Mouse (Mus musculus) gastrocnemius, adult 2 months (tissue): Measurements from ENCODE around the gene Ankdd1a. TPM values are rescaled to one million over a fixed set of nuclear protein-coding genes. Genes with fewer than 3 reads are reported as not detected.

ENCODE experiments used
- DNase-seq: peaks from one replicate; pipeline ENCODE4 v3.0.0; 2022
- H3K27ac ChIP-seq: fragments of 200-600 bp; 2 replicates; pipeline ENCODE4 v1.8.1; 2022; ENCODE audit warnings: mild to moderate bottlenecking
- H3K4me3 ChIP-seq: fragments of 200-600 bp; 2 replicates; pipeline ENCODE4 v1.8.1; 2022; ENCODE audit warnings: mild to moderate bottlenecking, moderate library complexity
- CTCF ChIP-seq: fragments of 200-600 bp; IDR thresholded peaks from 2 replicates; pipeline ENCODE4 v1.8.1; 2022; ENCODE audit warnings: antibody characterized with exemption, mild to moderate bottlenecking, moderate library complexity
- intact Hi-C: fragments of 180-260 bp; cut with DNase I; formaldehyde crosslinking; loops from one replicate; pipeline ENCODE4 v1.15.1; 2025
- total RNA-seq, 2 experiments: library from RNA; stranded (reverse); gene quantifications; 2 replicates each; pipeline ENCODE4 v1.2.3; 2021

The Ankdd1a gene
- total RNA-seq, 2 experiments from 2014 or later = not detected

DNA sequence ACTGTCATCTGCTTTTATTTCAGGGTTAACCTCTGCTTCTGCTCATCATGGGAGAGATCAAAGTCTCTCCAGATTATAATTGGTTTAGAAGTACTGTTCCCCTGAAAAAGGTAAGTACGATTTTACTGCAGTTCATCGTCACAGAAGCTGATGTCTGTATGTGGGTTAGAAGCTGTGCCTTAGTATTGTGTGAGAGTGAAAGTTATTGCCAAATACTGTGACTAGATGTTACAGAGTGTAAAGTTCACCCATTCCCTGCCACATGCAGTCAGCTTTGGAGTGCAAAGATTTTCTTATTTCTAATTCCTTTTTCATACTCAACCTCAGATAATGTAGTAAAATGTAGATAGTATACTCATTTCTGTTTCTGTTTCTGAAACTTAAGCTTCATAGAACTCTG, 54.8 kb downstream of the Ankdd1a start:
- Histone ChIP-seq H3K4me3 (no peak overlapping the region), H3K27ac (no peak overlapping the region)
- intact Hi-C loops = no loop called here
- TF ChIP-seq CTCF = no peak
- DNase-seq = no peak

DNA sequence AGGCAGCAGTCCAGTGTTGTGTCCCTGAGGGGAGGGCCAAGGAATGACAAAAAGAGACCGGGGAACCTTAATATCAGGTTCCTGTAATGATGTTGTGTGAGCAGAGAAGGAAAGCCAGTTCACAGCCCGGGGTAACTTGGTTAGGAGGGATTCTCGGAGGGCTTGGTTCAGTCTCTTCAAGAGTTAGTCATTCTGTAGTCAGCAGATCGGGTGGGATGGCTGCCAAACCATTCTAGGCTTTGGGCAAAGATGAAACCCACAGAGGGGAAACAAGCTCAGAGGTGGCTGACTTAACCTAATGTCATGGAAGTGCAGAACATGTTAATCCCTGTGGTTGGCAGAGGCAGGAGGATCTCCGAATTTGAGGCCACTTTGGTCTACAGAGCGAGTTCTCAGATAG, 55.8 kb downstream of the Ankdd1a start:
- no peak for TF ChIP-seq CTCF
- peak; percentile 40 for DNase-seq
- no peak overlapping the region for H3K4me3 ChIP-seq
- intact Hi-C loops = no loop called here
- no peak overlapping the region for H3K27ac ChIP-seq

DNA sequence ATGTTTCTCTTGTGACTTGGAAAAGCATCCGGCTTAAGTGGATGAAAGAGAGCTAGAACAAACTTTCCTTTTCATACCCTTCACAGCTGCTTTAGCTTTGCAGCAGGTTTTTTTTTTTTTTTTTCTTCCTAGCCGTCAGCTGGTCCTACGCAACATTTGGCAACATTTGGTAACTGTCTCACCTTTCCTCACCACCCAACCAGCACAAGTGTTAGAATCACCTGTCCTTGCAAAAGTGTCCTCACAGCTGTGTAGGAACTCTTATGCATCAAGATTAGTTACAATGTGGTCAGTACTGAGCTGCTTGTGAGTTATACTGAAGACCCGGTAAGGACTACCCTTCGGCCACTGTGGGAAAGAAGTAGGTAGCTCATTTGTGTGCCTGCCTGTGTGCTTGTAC, 57.4 kb downstream of the Ankdd1a start:
- no peak for DNase-seq
- TF ChIP-seq CTCF = no peak
- Histone ChIP-seq H3K4me3 (no peak overlapping the region; the same call in 1 of the 2 replicates), H3K27ac (peak overlapping the region; percentile 29; the same call in 1 of the 2 replicates)
- intact Hi-C loops = no loop called here

DNA sequence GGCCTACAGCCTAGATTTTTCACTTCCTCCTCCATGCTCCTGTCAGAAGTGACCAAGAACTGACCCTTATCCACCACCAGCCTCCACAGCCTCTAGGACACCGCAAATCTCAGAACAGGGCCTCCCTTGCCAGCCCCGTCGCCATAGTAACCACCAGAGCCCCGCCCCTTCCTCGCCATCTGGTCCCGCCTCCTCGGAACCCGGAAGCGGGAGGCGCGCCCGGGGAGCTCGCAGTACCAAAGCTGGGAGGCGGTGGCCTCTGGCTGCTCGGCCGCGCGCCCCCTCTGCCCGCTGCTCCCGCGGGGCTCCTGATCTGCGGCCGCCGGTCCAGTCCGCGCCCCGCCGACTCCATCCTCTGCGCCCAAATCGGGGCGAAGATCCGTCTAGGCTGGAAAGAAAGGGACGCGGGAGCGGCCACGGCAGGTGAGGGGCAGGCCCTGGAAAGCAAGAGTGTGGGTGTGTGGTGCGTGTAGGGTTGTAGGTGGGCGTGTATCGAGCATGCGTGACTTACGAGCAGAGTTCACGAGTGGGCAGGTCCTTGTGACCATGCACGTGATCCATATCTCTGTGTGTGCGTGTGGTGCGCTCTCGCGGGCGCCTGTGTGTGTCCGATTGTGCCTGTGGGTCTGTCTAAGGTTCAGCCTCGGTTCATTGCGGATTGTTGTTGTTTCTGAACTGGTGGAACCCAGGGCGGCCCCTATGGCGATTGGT, 59.1 kb downstream of the Ankdd1a start, which contains the start of gene Spg21:
Gene Spg21, plus strand, starts transcription at position 216 of the 711 bp plus-strand sequence.
- peak; percentile 95 for DNase-seq
- peak within 1 kb of the TSS; percentile 93 for H3K4me3 ChIP-seq
- no peak for TF ChIP-seq CTCF
- intact Hi-C loops = no loop called here
- peak within 1 kb of the TSS; percentile 87 for H3K27ac ChIP-seq

DNA sequence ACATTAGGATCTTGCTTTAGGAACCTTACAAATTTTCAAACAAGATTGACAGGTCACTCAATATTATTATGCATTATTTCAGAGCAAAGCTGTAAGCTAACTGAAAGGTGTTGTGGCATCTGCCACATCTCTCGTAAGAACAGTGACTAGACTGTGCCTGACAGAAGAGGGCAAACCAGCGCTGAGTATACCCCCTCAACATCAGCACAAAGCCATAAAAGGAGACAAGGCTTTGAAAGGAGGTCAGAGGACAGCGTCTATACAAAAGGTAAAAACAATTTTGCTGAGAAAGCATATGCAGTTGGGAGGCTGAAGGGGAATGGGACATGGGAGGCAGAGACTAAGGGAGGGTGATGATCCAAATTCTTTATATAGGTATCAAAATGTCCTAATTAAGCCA, 59.8 kb downstream of the Ankdd1a start:
- Histone ChIP-seq H3K4me3 (peak overlapping the region; percentile 93), H3K27ac (peak overlapping the region; percentile 87)
- DNase-seq = no peak
- TF ChIP-seq CTCF = no peak
- intact Hi-C loops = no loop called here

DNA sequence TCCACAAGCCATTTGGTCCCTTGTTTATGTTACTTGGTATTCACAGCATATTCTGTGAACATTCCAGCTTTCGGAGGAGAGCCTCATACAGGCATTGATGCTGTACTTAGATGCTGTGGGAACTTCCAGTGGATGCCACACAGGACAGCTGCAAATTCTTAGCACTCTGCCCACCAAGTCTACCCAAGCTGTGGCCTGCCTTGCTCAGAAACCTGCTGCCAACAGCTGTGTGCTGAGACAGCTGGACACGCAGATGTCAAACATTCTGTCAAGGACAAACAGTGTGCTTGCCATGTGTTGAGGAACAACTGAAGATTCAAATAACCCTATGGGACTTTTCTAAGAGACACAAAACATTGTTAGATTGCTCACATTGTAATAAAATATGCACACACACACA, 61.0 kb downstream of the Ankdd1a start:
- DNase-seq = no peak

DNA sequence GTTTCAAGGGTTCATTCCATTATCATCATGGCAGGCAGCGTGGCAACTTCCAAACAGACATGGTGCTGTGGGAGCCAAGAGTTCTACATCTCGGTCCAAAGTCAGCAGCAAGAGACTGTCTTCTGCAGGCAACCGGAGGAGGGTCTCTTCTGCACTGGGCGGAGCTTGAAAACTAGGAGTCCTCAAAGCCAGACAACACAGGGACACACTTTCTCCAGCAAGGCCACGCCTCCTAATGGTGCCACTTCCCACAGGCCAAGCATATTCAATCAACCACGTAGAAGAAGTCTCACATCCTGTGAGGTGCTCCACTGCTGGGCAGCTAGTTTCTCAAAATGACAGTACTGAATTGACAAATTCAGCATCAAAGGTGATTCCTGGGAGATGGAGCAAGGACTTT, 72.0 kb downstream of the Ankdd1a start:
- intact Hi-C loops = no loop called here
- no peak for TF ChIP-seq CTCF
- H3K27ac ChIP-seq = no peak overlapping the region
- no peak for DNase-seq
- no peak overlapping the region for H3K4me3 ChIP-seq

More for the DNA sequence above, 61.0 kb downstream of the Ankdd1a start:
- Histone ChIP-seq H3K27ac (no peak overlapping the region), H3K4me3 (no peak overlapping the region)
- intact Hi-C loops = no loop called here
- TF ChIP-seq CTCF = no peak

DNA sequence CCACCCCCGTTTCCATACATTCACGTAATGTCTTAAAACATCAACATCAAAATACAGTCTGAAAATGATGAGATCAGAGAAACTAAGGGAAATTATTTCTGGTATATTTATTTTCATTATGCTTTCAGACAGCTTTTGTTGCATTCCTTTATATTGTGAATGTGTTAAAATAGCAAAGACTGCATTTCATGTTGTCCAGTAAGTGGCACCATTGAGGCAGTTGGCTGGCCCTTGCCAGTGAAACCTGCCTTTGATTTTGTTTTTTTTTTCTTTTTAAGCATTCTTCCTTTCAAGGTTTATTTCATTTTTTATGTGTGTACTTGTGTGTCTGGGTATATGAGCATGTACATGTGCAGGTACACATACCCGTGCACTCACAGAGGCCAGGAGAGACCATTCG, 75.3 kb downstream of the Ankdd1a start:
- no peak overlapping the region for H3K4me3 ChIP-seq
- TF ChIP-seq CTCF = no peak
- H3K27ac ChIP-seq = no peak overlapping the region
- intact Hi-C loops = no loop called here
- no peak for DNase-seq

Other genes starting within 250 kb of the Ankdd1a start
- 10 to 100 TPM; 54.0 to 72.6 TPM for gene Clpx, start 225.9 kb downstream of the Ankdd1a start, total RNA-seq
- gene Pdcd7, start 174.1 kb downstream of the Ankdd1a start, total RNA-seq = 10 to 100 TPM; 10.1 to 19.5 TPM
- gene Ubap1l, start 159.2 kb downstream of the Ankdd1a start, total RNA-seq = 1 to 10 TPM in 1 of 2 experiments, under 1 TPM in 1; 0.43 to 1.1 TPM
- gene Kbtbd13, start 128.5 kb downstream of the Ankdd1a start, total RNA-seq = 10 to 100 TPM in 1 of 2 experiments, 1 to 10 TPM in 1; 7.8 to 19.5 TPM
- gene Rasl12, start 121.7 kb downstream of the Ankdd1a start, total RNA-seq = 1 to 10 TPM; 3.1 to 3.3 TPM
- not detected for gene Slc51b, start 97.2 kb downstream of the Ankdd1a start, total RNA-seq
- gene Mtfmt, start 84.4 kb downstream of the Ankdd1a start, total RNA-seq = 1 to 10 TPM; 4.3 to 5.7 TPM
- 1 to 10 TPM; 6.1 to 6.6 TPM for gene Spg21, start 59.2 kb downstream of the Ankdd1a start, total RNA-seq
- gene Plekho2, start 59.8 kb upstream of the Ankdd1a start, total RNA-seq = 1 to 10 TPM; 4.4 to 4.5 TPM
- not detected for gene Pif1, start 67.0 kb upstream of the Ankdd1a start, total RNA-seq
- gene Rbpms2, start 109.5 kb upstream of the Ankdd1a start, total RNA-seq = 1 to 10 TPM in 1 of 2 experiments, under 1 TPM in 1; 0.99 to 1.8 TPM
- 100 to 1,000 TPM; 195 to 201 TPM for gene Oaz2, start 147.8 kb upstream of the Ankdd1a start, total RNA-seq